Mouse (Mus musculus) CD4-positive, CD25-positive, alpha-beta regulatory T cell, adult 9 weeks (primary cell): Measurements from ENCODE around the gene Gm10772. TPM values are rescaled to one million over a fixed set of nuclear protein-coding genes. Genes with fewer than 3 reads are reported as not detected.

Experiments used
- polyA plus RNA-seq: library from polyadenylated mRNA; unstranded; fragments of 100-300 nt; shearing (Covaris generic); gene quantifications from one replicate; pipeline ENCODE4 v1.2.1, GENCODE M21; 2017

Gene Gm10772
- polyA plus RNA-seq = not detected

GRCm38 (mm10) chr13:66227473-66227872 is at the start of gene Gm10772:
Gm10772 (minus strand) TSS chr13:66227573.

Other genes with a start within 250 kb of the Gm10772 start
- gene Gm10324, start 108.0 kb downstream of the Gm10772 start, polyA plus RNA-seq = not detected
- not detected for gene 2410141K09Rik, start 213.5 kb upstream of the Gm10772 start, polyA plus RNA-seq